Mouse (Mus musculus) bone marrow, adult 2 months (tissue): ENCODE results near the gene H1f0.

Experiments
- CTCF ChIP-seq: fragments of 200-500 bp; IDR thresholded peaks from 2 replicates; pipeline ENCODE4 v1.5.1; 2011; ENCODE audit warnings: low read length, control low read depth; ENCODE audit not compliant: control insufficient read depth, insufficient read depth
- POLR2A ChIP-seq: fragments of 200-500 bp; IDR thresholded peaks from 2 replicates; pipeline ENCODE4 v1.6.1; 2011; ENCODE audit warnings: low read depth, mild to moderate bottlenecking, control low read depth, low read length, borderline replicate concordance; ENCODE audit not compliant: control insufficient read depth

- TF ChIP-seq POLR2A: no peak
- TF ChIP-seq CTCF: no peak
These were observed 19.9 kb downstream of the H1f0 start for GRCm38 (mm10) chr15:79048186-79048585.
